Mouse (Mus musculus) kidney, adult 2 months (tissue): ENCODE measurements around the gene Lamb1. TPM values are rescaled to one million over a fixed set of nuclear protein-coding genes. Genes with fewer than 3 reads are reported as not detected.

Experiments
- DNase-seq: peaks from one replicate; pipeline ENCODE4 v3.0.0; 2021
- H3K27ac ChIP-seq: fragments of 200-500 bp; 2 replicates; pipeline ENCODE4 v1.5.1; 2012; ENCODE audit warnings: low read depth, low read length, control low read depth, inconsistent platforms; ENCODE audit not compliant: insufficient read depth
- H3K27me3 ChIP-seq: fragments of 200-500 bp; replicated peaks from 2 replicates; pipeline ENCODE4 v1.6.1; 2012; ENCODE audit warnings: mild to moderate bottlenecking, moderate library complexity, low read length, inconsistent platforms; ENCODE audit not compliant: control insufficient read depth, insufficient read depth
- H3K36me3 ChIP-seq: fragments of 200-500 bp; 2 replicates; pipeline ENCODE4 v1.6.1; 2012; ENCODE audit warnings: mild to moderate bottlenecking, moderate library complexity, low read length, inconsistent platforms; ENCODE audit not compliant: control insufficient read depth, insufficient read depth
- H3K4me1 ChIP-seq: fragments of 200-500 bp; 2 replicates; pipeline ENCODE4 v1.6.1; 2011; ENCODE audit warnings: low read length; ENCODE audit not compliant: control insufficient read depth, insufficient read depth
- H3K4me3 ChIP-seq: fragments of 200-500 bp; 2 replicates; pipeline ENCODE4 v1.5.1; 2011; ENCODE audit warnings: mild to moderate bottlenecking, low read depth, low read length, control low read depth; ENCODE audit not compliant: insufficient read depth
- CTCF ChIP-seq: fragments of 200-500 bp; conservative IDR thresholded peaks from 2 replicates; pipeline ENCODE4 v1.5.1; 2011; ENCODE audit warnings: low read depth, mild to moderate bottlenecking, control low read depth, low read length, moderate library complexity, mixed read lengths; ENCODE audit not compliant: insufficient read depth, insufficient read length
- POLR2A ChIP-seq: fragments of 200-500 bp; IDR thresholded peaks from one replicate; pipeline ENCODE4 v1.6.1; 2011; ENCODE audit warnings: low read depth, low read length, control low read depth
- WGBS: fragments of 180-500 bp; shearing (Covaris S2); methylation state at CpG from one replicate; pipeline ENCODE4 v1.1.7; 2018; 5-methylcytosine and 5-hydroxymethylcytosine counted together
- polyA plus RNA-seq: library from polyadenylated mRNA; depleted of rRNA; stranded (reverse); fragments of >200 nt; gene quantifications from 2 replicates; pipeline ENCODE4 v1.2.3, GENCODE M21; 2012

The Lamb1 gene
- polyA plus RNA-seq, 1 experiment: 41.0 TPM

DNA sequence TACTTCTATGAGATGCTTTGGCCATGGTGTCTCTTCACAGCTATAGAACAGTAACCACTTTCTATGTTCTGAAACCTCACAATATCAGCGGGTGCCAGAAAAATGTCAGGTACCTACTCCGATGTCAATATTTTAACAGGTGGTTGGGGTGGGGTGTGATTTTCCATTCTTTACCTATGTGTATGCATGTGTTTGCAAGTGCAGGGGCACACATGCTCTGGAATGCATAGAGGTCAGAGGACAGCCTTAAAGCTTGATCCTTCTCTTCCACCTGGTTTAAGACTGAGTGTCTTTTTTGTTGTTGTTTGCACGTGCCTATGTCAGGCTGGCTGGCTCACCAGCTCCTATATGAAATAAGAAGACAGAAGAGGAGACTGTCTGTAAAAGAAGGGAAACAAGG, 37.9 kb upstream of the Lamb1 start:
- no peak for TF ChIP-seq CTCF
- TF ChIP-seq POLR2A: no peak
- Histone ChIP-seq H3K4me1 (peaks cover 2% of the 10 kb centered on the region; the same call in 1 of the 2 replicates), H3K36me3 (no peaks in the 10 kb centered on the region), H3K4me3 (no peak overlapping the region), H3K27me3 (no peaks in the 10 kb centered on the region), H3K27ac (no peak overlapping the region)
- DNase-seq: no peak
- 78% methylated on average over 3 of the region's 3 CpGs for WGBS

DNA sequence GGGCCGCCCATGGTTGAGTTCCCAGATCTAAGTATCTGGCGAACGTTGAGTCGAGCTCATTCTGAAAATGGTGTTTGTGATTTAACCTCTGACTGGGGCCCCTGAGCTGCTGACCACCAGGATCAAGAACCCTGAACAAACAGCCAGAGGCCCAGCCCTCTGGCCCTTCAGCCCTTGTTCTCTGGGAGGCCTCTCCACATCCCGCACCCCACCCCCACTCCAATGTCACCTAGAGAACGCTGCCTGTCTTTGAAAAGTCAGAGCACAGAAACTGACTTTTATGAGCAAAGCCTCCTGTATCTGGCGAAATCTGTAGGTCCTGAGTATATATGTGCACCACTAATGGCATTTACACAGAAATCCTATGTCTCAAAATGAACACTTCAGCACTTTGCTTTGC, 36.2 kb upstream of the Lamb1 start:
- Histone ChIP-seq H3K4me1 (no peaks in the 10 kb centered on the region), H3K27me3 (no peaks in the 10 kb centered on the region), H3K4me3 (no peak overlapping the region), H3K36me3 (no peaks in the 10 kb centered on the region), H3K27ac (no peak overlapping the region)
- TF ChIP-seq CTCF (no peak), POLR2A (no peak)
- WGBS: 68% methylated on average over 7 of the region's 7 CpGs
- no peak for DNase-seq

DNA sequence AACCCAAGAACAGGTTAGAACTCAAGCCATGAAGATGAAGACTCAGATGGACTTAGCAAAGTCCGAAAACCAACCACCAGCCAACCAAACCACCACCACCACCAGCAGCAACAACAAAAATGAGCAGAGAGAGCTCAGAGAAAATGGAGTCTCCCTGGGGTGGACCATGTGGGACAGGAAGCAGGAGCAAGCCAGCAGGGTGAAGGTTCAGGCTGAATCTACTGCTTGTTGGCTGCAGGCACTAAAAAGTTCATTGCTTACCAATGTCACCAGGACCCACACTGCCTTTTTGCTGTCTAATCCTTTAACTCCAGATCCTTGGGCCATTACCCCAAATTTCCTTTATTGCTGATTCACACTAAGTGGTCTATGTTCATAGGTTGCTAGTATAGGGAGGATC, 32.4 kb upstream of the Lamb1 start:
- 100% methylated on average over 1 of the region's 1 CpGs for WGBS
- DNase-seq: peak; percentile 48
- Histone ChIP-seq H3K27ac (peak overlapping the region; percentile 28; the same call in 1 of the 2 replicates), H3K4me1 (no peaks in the 10 kb centered on the region), H3K4me3 (no peak overlapping the region), H3K27me3 (no peaks in the 10 kb centered on the region), H3K36me3 (no peaks in the 10 kb centered on the region)
- TF ChIP-seq POLR2A (no peak), CTCF (no peak)

DNA sequence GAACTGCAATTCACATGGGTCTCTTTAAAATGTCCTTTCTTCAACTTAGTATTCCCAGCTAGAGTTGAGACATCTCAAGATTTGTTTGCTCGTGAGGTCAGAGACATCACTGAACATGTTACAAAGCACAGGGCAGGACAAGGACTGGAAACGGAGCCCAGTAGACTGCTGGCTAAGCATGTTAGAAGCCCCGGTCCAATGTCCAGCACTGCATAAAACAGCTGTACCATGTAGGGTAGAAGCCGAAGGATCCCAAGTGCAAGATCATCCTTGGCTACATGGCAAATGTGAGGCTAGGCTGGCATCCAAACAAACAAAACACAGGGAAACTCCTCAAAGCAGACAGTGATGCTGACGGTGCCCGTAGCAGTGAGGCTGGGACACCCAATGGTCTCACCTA, 30.0 kb upstream of the Lamb1 start:
- no peak overlapping the region for H3K27ac ChIP-seq
- no peaks in the 10 kb centered on the region for H3K27me3 ChIP-seq
- H3K36me3 ChIP-seq: no peaks in the 10 kb centered on the region
- no peak overlapping the region for H3K4me3 ChIP-seq
- peaks cover 2% of the 10 kb centered on the region; the same call in 1 of the 2 replicates for H3K4me1 ChIP-seq
- DNase-seq: peak; percentile 60
- no peak for TF ChIP-seq CTCF
- no peak for TF ChIP-seq POLR2A
- 66% methylated on average over 6 of the region's 6 CpGs for WGBS

DNA sequence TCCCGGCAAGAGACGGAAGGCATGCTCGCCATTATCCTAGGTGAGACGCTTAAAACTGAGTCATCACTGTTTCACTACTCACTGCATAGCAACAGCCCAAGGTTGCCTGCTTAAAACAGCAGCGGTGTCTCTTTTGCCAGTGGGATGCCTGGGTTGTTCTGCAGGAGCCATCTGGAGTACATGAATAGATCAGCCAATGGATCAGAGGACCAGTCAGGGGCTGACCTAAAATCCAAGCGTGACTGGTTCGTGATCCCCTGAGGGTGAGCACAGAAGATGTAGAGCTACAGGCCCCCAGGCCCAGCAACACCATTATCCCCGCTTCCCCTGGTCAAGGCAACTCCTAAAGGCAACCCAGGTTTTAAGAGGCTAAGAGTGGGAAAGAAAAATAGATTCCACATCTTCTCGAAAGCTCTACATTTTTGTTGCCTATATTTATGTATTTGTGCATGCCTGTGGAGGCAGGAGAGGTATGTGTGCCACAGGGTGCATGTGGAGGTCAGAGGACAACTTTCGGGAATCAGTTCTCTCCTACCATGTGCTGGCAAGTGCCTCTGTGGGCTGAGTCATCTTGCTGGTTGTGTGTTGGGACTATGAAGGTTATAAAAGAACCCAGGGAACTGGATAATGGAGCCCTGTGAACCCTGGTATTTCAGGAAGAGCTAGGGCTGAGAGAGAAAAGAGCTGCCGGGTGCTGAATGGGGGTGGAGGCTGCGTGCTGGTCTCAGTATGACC, 28.0 kb upstream of the Lamb1 start:
- DNase-seq: no peak
- 74% methylated on average over 12 of the region's 12 CpGs for WGBS
- TF ChIP-seq CTCF: no peak
- TF ChIP-seq POLR2A: no peak

DNA sequence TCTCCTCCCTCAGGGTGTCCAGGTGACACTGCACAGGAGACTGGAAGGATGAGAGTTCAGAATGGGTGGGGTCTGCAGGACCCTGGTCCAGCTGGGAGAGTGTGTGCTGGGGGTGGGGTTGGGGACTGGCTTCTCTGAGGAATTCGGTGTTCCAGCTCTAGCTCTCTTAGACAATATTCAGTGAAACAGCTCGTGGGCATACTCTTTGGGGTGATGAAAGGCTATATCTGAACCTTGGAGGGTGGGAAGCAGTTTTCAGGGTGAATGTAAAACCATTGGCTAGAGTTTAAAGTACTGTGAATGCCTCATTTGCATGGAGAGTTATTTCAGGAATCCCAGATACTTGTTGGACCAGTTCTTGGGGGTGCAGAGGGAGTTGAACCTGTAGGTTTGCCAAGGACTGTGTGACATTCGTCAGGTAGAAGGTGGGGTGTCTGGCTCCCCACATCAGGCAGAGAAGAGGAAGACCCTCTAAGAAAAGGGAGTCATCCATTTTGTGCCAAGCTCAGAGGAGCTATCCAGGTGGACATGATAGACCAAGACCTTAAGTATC, 25.9 kb upstream of the Lamb1 start:
- WGBS: 57% methylated on average over 3 of the region's 3 CpGs
- peak; percentile 52 for DNase-seq
- Histone ChIP-seq H3K4me3 (no peak overlapping the region), H3K27me3 (no peaks in the 10 kb centered on the region), H3K36me3 (no peaks in the 10 kb centered on the region), H3K27ac (peak overlapping the region; percentile 62; the same call in 1 of the 2 replicates), H3K4me1 (peaks cover 2% of the 10 kb centered on the region; the same call in 1 of the 2 replicates)
- TF ChIP-seq POLR2A (no peak), CTCF (no peak)

More for the DNA sequence above, 28.0 kb upstream of the Lamb1 start:
- Histone ChIP-seq H3K27me3 (no peaks in the 10 kb centered on the region), H3K36me3 (no peaks in the 10 kb centered on the region), H3K4me3 (no peak overlapping the region), H3K27ac (no peak overlapping the region), H3K4me1 (peaks cover 2% of the 10 kb centered on the region; the same call in 1 of the 2 replicates)

DNA sequence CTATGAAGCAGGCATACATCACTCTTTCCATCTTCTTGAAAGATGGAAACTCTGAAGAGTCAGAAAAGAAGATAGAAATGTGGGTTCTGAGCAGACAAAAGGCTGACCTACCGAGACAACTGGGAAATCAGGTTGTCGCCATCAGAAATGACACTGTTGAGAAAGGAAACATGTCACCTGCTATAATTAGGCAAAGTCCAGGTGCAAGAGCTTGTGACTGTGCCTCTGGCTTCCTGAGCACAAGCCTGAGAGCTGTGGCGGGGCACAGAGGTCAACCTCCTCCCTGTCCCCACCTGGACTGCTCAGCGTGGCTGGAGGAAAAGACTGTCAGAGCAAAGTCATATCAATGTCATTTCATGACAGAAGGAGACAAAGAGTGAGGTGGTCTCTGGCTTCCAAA, 25.2 kb upstream of the Lamb1 start:
- 47% methylated on average over 4 of the region's 4 CpGs for WGBS
- Histone ChIP-seq H3K4me3 (no peak overlapping the region), H3K27ac (no peak overlapping the region), H3K4me1 (peaks cover 2% of the 10 kb centered on the region; the same call in 1 of the 2 replicates), H3K36me3 (no peaks in the 10 kb centered on the region), H3K27me3 (no peaks in the 10 kb centered on the region)
- TF ChIP-seq POLR2A: no peak
- no peak for TF ChIP-seq CTCF
- no peak for DNase-seq
